Mouse (Mus musculus) spleen, adult 2 months (tissue): ENCODE measurements around the gene Dnttip1.

ENCODE experiments used
- CTCF ChIP-seq: fragments of 200-500 bp; IDR thresholded peaks from 2 replicates; pipeline ENCODE4 v1.5.1; 2011; ENCODE audit warnings: mild to moderate bottlenecking, inconsistent platforms; ENCODE audit not compliant: insufficient read depth, insufficient read length, insufficient replicate concordance; ENCODE audit errors: extremely low read depth
- POLR2A ChIP-seq: fragments of 200-500 bp; IDR thresholded peaks from 2 replicates; pipeline ENCODE4 v1.6.1; 2011; ENCODE audit warnings: low read depth, low read length, inconsistent platforms

- TF ChIP-seq POLR2A (no peak), CTCF (no peak)
Observed at GRCm38 (mm10) chr2:164786388-164786885, 40.7 kb downstream of the Dnttip1 start.
